Mouse (Mus musculus) limb, embryonic 12.5 days (tissue): ENCODE results near the gene Pdgfc. TPM values are rescaled to one million over a fixed set of nuclear protein-coding genes. Genes with fewer than 3 reads are reported as not detected.
"Not testable (repeated sequence)": the region's sequence is repeated elsewhere in the genome, so short reads cannot be mapped to it uniquely, and the experiment has no call there.

ENCODE experiments used
- ATAC-seq: fragments of 200-750 bp; cut with Nextera tagmentation; 2 replicates; pipeline ENCODE4 v1.8.0; 2017; ENCODE audit warnings: low read depth, moderate TSS enrichment; ENCODE audit not compliant: insufficient number of reproducible peaks, insufficient read depth, low FRiP score, low TSS enrichment
- H3K27ac ChIP-seq: fragments of 300-500 bp; sonication (generic); 2 replicates; pipeline ENCODE4 v1.5.1; 2016; ENCODE audit warnings: mild to moderate bottlenecking, moderate library complexity
- H3K27me3 ChIP-seq: fragments of 300-500 bp; sonication (generic); 2 replicates; pipeline ENCODE4 v1.6.1; 2016; ENCODE audit warnings: mild to moderate bottlenecking, moderate library complexity
- H3K36me3 ChIP-seq: fragments of 300-500 bp; sonication (generic); 2 replicates; pipeline ENCODE4 v1.6.1; 2016; ENCODE audit warnings: mild to moderate bottlenecking, moderate library complexity
- H3K4me1 ChIP-seq: fragments of 300-500 bp; sonication (generic); replicated peaks from 2 replicates; pipeline ENCODE4 v1.6.1; 2016
- H3K4me2 ChIP-seq: fragments of 300-500 bp; sonication (generic); 2 replicates; pipeline ENCODE4 v1.6.1; 2016; ENCODE audit warnings: mild to moderate bottlenecking, moderate library complexity
- H3K4me3 ChIP-seq: fragments of 300-500 bp; sonication (generic); replicated peaks from 2 replicates; pipeline ENCODE4 v1.5.1; 2016; ENCODE audit warnings: mild to moderate bottlenecking
- H3K9ac ChIP-seq: fragments of 300-500 bp; sonication (generic); replicated peaks from 2 replicates; pipeline ENCODE4 v1.6.1; 2016; ENCODE audit warnings: mild to moderate bottlenecking, moderate library complexity
- H3K9me3 ChIP-seq: fragments of 300-500 bp; sonication (generic); 2 replicates; pipeline ENCODE4 v1.6.1; 2016; ENCODE audit warnings: mild to moderate bottlenecking, moderate library complexity
- WGBS: fragments of 180-500 bp; shearing (Covaris S2); methylation state at CpG from one replicate; pipeline ENCODE4 v1.1.7; 2016; 5-methylcytosine and 5-hydroxymethylcytosine counted together
- polyA plus RNA-seq: library from polyadenylated mRNA; unstranded; fragments of >200 nt; fragmentation: Nextera tagmentation; extraction: Ambion mirVana; gene quantifications from 2 replicates; pipeline ENCODE4 v1.2.1, GENCODE M21; 2016

Pdgfc gene
- polyA plus RNA-seq, 1 experiment from 2014 or later: 59.2 TPM

- ATAC-seq: no peak
- WGBS: 91% methylated on average over 1 of the region's 1 CpGs
Measured at GRCm38 (mm10) chr3:81110968-81111367, 74.8 kb downstream of the Pdgfc start.

GRCm38 (mm10) chr3:81112892-81113291 lies 76.7 kb downstream of the Pdgfc start:
- no peak for ATAC-seq
- no peaks in the 10 kb centered on the region for H3K36me3 ChIP-seq
- no peak overlapping the region for H3K4me3 ChIP-seq
- H3K4me1 ChIP-seq: no peaks in the 10 kb centered on the region
- H3K9ac ChIP-seq: no peak overlapping the region
- no peaks in the 10 kb centered on the region for H3K9me3 ChIP-seq
- H3K27me3 ChIP-seq: no peaks in the 10 kb centered on the region
- no peak overlapping the region for H3K4me2 ChIP-seq
- no peak overlapping the region for H3K27ac ChIP-seq
- 94% methylated on average over 3 of the region's 3 CpGs for WGBS

More at GRCm38 (mm10) chr3:81110968-81111367, 74.8 kb downstream of the Pdgfc start:
- no peak overlapping the region for H3K4me2 ChIP-seq
- no peaks in the 10 kb centered on the region for H3K27me3 ChIP-seq
- H3K4me3 ChIP-seq: no peak overlapping the region
- H3K9me3 ChIP-seq: no peaks in the 10 kb centered on the region
- H3K27ac ChIP-seq: no peak overlapping the region
- no peaks in the 10 kb centered on the region for H3K36me3 ChIP-seq
- H3K4me1 ChIP-seq: 0 out of 2 replicates have a peak, but pooled peaks cover 5% of the 10 kb centered on the region
- H3K9ac ChIP-seq: no peak overlapping the region

DNA sequence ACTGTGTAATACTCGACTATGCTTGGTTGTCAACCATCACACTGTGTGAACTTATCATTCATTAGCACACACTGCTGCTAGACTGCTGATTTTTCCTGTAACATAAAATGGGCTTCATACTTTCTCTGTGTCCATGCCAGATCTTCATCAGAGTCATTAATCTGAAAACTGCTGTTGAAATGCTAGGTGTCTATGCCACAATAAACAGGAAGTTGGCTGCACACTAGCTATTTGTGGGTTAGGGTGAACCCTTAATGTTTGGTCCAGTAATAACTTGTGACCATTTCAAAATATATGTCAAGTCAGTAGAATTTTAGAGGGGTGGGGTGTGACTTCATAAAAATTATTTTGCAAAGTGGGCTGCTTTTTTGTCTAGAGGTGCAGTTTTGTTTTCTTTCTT lies 84.4 kb downstream of the Pdgfc start:
- 80% methylated on average over 1 of the region's 1 CpGs for WGBS
- Histone ChIP-seq H3K27me3 (no peaks in the 10 kb centered on the region), H3K4me3 (no peak overlapping the region), H3K4me1 (no peaks in the 10 kb centered on the region), H3K9ac (no peak overlapping the region), H3K27ac (no peak overlapping the region), H3K4me2 (no peak overlapping the region), H3K9me3 (no peaks in the 10 kb centered on the region), H3K36me3 (no peaks in the 10 kb centered on the region)
- no peak for ATAC-seq

- ATAC-seq: no peak
- Histone ChIP-seq H3K4me3 (no peak overlapping the region), H3K4me1 (no peaks in the 10 kb centered on the region), H3K9ac (no peak overlapping the region), H3K36me3 (no peaks in the 10 kb centered on the region), H3K27ac (no peak overlapping the region), H3K4me2 (no peak overlapping the region), H3K9me3 (no peaks in the 10 kb centered on the region), H3K27me3 (no peaks in the 10 kb centered on the region)
- 90% methylated on average over 1 of the region's 1 CpGs for WGBS
Measured at GRCm38 (mm10) chr3:81121731-81122130, 85.5 kb downstream of the Pdgfc start.

DNA sequence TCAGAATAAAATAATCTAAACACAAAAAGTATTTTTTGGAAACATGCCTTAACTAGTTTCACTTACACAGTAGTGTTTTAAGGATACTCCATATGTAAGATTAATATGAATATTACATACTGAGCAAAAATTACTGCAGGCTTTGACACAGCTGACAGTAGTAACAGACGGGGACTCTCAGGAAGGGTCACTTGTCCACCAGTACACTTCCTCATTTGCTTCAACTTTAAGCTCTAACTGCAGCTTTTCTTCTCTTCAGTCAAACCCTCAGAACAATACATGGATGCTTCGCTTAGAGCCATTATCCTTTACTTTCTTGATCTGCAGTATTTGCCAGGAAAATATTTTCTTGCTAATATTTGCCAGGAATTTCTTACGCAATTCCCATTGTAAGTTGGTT lies 87.2 kb downstream of the Pdgfc start:
- H3K27ac ChIP-seq: no peak overlapping the region
- H3K4me3 ChIP-seq: no peak overlapping the region
- H3K9me3 ChIP-seq: no peaks in the 10 kb centered on the region
- H3K9ac ChIP-seq: no peak overlapping the region
- ATAC-seq: no peak
- H3K4me1 ChIP-seq: 0 out of 2 replicates have a peak, but pooled peaks cover 2% of the 10 kb centered on the region
- no peaks in the 10 kb centered on the region for H3K27me3 ChIP-seq
- WGBS: 91% methylated on average over 3 of the region's 3 CpGs
- H3K36me3 ChIP-seq: no peaks in the 10 kb centered on the region
- no peak overlapping the region for H3K4me2 ChIP-seq

GRCm38 (mm10) chr3:81127013-81127412 lies 90.8 kb downstream of the Pdgfc start:
- Histone ChIP-seq H3K9ac (no peak overlapping the region), H3K4me1 (0 out of 2 replicates have a peak, but pooled peaks cover 2% of the 10 kb centered on the region), H3K27ac (no peak overlapping the region), H3K4me2 (no peak overlapping the region), H3K4me3 (no peak overlapping the region), H3K36me3 (no peaks in the 10 kb centered on the region), H3K27me3 (no peaks in the 10 kb centered on the region), H3K9me3 (no peaks in the 10 kb centered on the region)
- 70% methylated on average over 2 of the region's 2 CpGs for WGBS
- no peak for ATAC-seq

DNA sequence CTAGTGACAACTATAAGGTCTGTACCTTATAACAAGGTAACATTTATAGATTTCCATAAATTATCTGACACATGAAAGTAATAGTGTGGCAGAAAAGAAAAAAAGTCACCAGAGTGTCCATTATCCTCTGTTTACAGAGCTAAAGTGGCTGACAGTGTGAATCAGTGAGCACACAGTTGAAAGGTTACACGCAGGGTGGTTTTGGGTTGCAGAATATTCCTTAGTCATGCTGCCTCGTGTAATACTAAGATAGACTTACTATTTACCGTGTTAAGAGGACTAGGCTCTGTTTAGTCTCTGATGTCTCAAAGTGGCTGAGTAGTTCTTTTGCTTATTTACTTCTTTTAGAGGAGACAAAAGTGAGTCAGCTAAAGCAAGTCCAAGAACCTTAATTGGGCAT lies 100.8 kb downstream of the Pdgfc start:
- no peak for ATAC-seq
- no peaks in the 10 kb centered on the region for H3K9me3 ChIP-seq
- 84% methylated on average over 3 of the region's 3 CpGs for WGBS
- H3K4me3 ChIP-seq: no peak overlapping the region
- H3K4me1 ChIP-seq: no peaks in the 10 kb centered on the region
- 0 out of 2 replicates have a peak, but pooled peaks cover 2% of the 10 kb centered on the region for H3K36me3 ChIP-seq
- H3K9ac ChIP-seq: no peak overlapping the region
- H3K27me3 ChIP-seq: no peaks in the 10 kb centered on the region
- H3K27ac ChIP-seq: no peak overlapping the region
- no peak overlapping the region for H3K4me2 ChIP-seq

DNA sequence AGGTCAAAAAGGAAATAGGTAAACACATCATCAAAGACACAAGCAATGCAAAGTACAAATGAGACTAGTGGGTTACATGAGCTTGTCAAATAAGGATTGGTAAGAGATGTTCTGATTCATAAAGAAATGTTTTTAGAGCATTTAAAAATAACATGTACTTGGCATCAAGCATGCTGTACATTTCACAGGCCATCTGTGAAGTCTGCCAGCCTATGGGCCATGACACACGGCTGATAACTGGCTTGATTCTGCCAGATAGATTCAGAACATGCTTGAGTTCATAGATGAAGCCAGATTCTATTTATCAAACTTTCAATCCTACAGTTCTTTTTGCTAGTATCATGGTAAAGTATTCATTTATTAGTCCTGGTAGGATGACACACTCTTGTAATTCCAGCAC lies 101.8 kb downstream of the Pdgfc start:
- H3K27me3 ChIP-seq, ATAC-seq, H3K27ac ChIP-seq, H3K9me3 ChIP-seq, H3K4me2 ChIP-seq, H3K4me3 ChIP-seq, H3K9ac ChIP-seq, H3K4me1 ChIP-seq, H3K36me3 ChIP-seq: not testable (repeated sequence)
- 91% methylated on average over 1 of the region's 1 CpGs for WGBS

DNA sequence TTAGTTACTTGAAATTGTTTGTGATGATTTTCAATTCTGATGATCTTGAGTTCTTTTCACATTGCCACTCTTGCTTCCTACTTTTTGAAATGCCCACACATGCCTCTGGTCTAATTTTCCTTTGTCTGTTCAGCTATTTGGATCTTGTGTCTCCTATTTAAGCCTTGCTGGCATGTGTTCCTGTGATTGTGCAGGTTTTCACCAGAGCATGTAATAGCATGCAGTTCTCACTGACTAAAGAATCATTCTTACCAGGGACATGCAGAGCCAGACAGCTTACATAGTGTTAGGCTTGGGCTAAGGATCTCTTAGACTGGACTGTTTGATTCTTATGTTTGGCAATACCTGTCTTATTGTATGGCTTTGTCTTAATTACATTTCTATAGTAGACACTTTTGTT lies 107.5 kb downstream of the Pdgfc start:
- Histone ChIP-seq H3K36me3 (0 out of 2 replicates have a peak, but pooled peaks cover 7% of the 10 kb centered on the region), H3K4me2 (no peak overlapping the region), H3K27me3 (no peaks in the 10 kb centered on the region), H3K4me1 (peaks cover 5% of the 10 kb centered on the region), H3K4me3 (no peak overlapping the region), H3K9ac (no peak overlapping the region), H3K27ac (no peak overlapping the region), H3K9me3 (no peaks in the 10 kb centered on the region)
- no peak for ATAC-seq

DNA sequence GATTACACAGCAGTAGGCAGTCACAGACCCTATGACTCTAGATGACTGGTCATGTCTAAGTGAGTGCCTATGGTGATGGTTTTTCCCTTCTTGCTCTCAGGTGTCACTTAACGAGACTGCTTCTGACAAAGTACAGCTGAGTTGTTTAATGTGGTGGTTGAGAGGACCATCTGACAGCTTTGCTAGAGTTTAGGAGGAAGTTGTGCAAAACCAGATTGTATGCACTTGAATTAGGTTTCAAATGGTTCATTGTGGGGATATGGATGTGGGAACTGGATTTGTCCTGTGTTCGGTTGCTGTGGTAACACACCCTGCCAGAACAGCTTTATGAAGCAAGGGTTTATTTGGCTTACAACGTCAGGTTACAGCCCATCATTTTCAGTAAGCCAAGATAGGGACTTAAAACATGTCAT lies 112.9 kb downstream of the Pdgfc start:
- 14% methylated on average over 3 of the region's 3 CpGs for WGBS
- H3K9me3 ChIP-seq: no peaks in the 10 kb centered on the region
- H3K36me3 ChIP-seq: no peaks in the 10 kb centered on the region
- H3K4me1 ChIP-seq: peaks cover 22% of the 10 kb centered on the region
- no peak overlapping the region for H3K27ac ChIP-seq
- no peak overlapping the region for H3K9ac ChIP-seq
- no peak overlapping the region for H3K4me2 ChIP-seq
- no peak for ATAC-seq
- no peak overlapping the region for H3K4me3 ChIP-seq
- H3K27me3 ChIP-seq: no peaks in the 10 kb centered on the region

- Histone ChIP-seq H3K4me2 (no peak overlapping the region), H3K9ac (no peak overlapping the region), H3K27ac (no peak overlapping the region), H3K27me3 (no peaks in the 10 kb centered on the region), H3K9me3 (no peaks in the 10 kb centered on the region), H3K4me1 (peaks cover 22% of the 10 kb centered on the region), H3K36me3 (no peaks in the 10 kb centered on the region), H3K4me3 (no peak overlapping the region)
- no peak for ATAC-seq
Measured at GRCm38 (mm10) chr3:81150228-81150627, 114.0 kb downstream of the Pdgfc start.

- WGBS: 65% methylated on average over 1 of the region's 1 CpGs
- no peak overlapping the region for H3K27ac ChIP-seq
- H3K4me2 ChIP-seq: no peak overlapping the region
- H3K9me3 ChIP-seq: no peaks in the 10 kb centered on the region
- no peak overlapping the region for H3K4me3 ChIP-seq
- H3K36me3 ChIP-seq: no peaks in the 10 kb centered on the region
- no peak for ATAC-seq
- no peak overlapping the region for H3K9ac ChIP-seq
- H3K27me3 ChIP-seq: no peaks in the 10 kb centered on the region
- peaks cover 10% of the 10 kb centered on the region for H3K4me1 ChIP-seq
Measured at GRCm38 (mm10) chr3:81154420-81154819, 118.2 kb downstream of the Pdgfc start.
